Mouse (Mus musculus) MEL (cell line): Measurements from ENCODE around the gene Mtg2. TPM values are rescaled to one million over a fixed set of nuclear protein-coding genes. Genes with fewer than 3 reads are reported as not detected.
A peak's percentile ranks its signal among the peaks of the same experiment; 100 is the strongest.

Experiments used
- DNase-seq: peaks from one replicate; pipeline ENCODE4 v3.0.0; 2011; ENCODE audit warnings: low read depth, low spot score
- H3K27ac ChIP-seq: 2 replicates; pipeline ENCODE4 v1.5.1; 2012; ENCODE audit warnings: low read depth, mild to moderate bottlenecking, control low read depth, low read length, moderate library complexity; ENCODE audit not compliant: control insufficient read depth
- H3K27me3 ChIP-seq, 2 experiments: fragments of 150-350 bp in 1 of 2; sonication (generic) in 1 of 2; 2 replicates each; pipeline ENCODE4 v1.6.1; 2012; ENCODE audit warnings: low read length in 2 of 2, mild to moderate bottlenecking in 2 of 2, improper control_type of control experiment in 1 of 2, moderate library complexity in 1 of 2; ENCODE audit not compliant: insufficient read depth in 2 of 2, control insufficient read depth in 1 of 2
- H3K36me3 ChIP-seq, 2 experiments: 2 replicates each; pipeline ENCODE4 v1.6.1; 2012 to 2014; ENCODE audit warnings: low read length in 2 of 2, improper control_type of control experiment in 1 of 2, inconsistent platforms in 1 of 2, mild to moderate bottlenecking in 1 of 2; ENCODE audit not compliant: insufficient read depth in 2 of 2, control insufficient read depth in 1 of 2
- H3K4me1 ChIP-seq, 2 experiments: fragments of 150-350 bp in 1 of 2; sonication (generic) in 1 of 2; 2 replicates each; pipeline ENCODE4 v1.6.1; 2012; ENCODE audit warnings: low read length in 2 of 2, improper control_type of control experiment in 1 of 2, mild to moderate bottlenecking in 1 of 2; ENCODE audit not compliant: insufficient read depth in 2 of 2, control insufficient read depth in 1 of 2
- H3K4me3 ChIP-seq, 2 experiments: fragments of 150-350 bp in 1 of 2; sonication (generic) in 1 of 2; 2 replicates each; pipeline ENCODE4 v1.5.1; 2012; ENCODE audit warnings: low read depth in 2 of 2, low read length in 2 of 2, mild to moderate bottlenecking in 2 of 2, moderate library complexity in 2 of 2, control low read depth in 1 of 2, improper control_type of control experiment in 1 of 2; ENCODE audit not compliant: control insufficient read depth in 1 of 2, insufficient read depth in 1 of 2
- H3K79me2 ChIP-seq: 2 replicates; pipeline ENCODE4 v1.6.1; 2012; ENCODE audit warnings: mild to moderate bottlenecking, low read length, moderate library complexity; ENCODE audit not compliant: control insufficient read depth, poor library complexity, insufficient read depth
- H3K9ac ChIP-seq: 2 replicates; pipeline ENCODE4 v1.6.1; 2012; ENCODE audit warnings: low read depth, mild to moderate bottlenecking, control low read depth, low read length, moderate library complexity; ENCODE audit not compliant: control insufficient read depth, poor library complexity, severe bottlenecking
- H3K9me3 ChIP-seq: fragments of 150-350 bp; sonication (generic); replicated peaks from 2 replicates; pipeline ENCODE4 v1.6.1; 2012; ENCODE audit warnings: mild to moderate bottlenecking, low read length, improper control_type of control experiment, moderate library complexity; ENCODE audit not compliant: insufficient read depth
- CHD1 ChIP-seq: IDR thresholded peaks from 2 replicates; pipeline ENCODE4 v1.6.1; 2012; ENCODE audit warnings: low read depth, mild to moderate bottlenecking, inconsistent platforms, low read length, improper control_type of control experiment
- CHD2 ChIP-seq: IDR thresholded peaks from 2 replicates; pipeline ENCODE4 v1.6.1; 2011; ENCODE audit warnings: low read length, improper control_type of control experiment
- CTCF ChIP-seq, 3 experiments: IDR thresholded peaks in 2 of 3; conservative IDR thresholded peaks in 1 of 3; 2 replicates each; pipeline ENCODE4 v1.5.1; 2011 to 2012; ENCODE audit warnings: low read length in 3 of 3, low read depth in 2 of 3, mild to moderate bottlenecking in 2 of 3, improper control_type of control experiment in 1 of 3, inconsistent platforms in 1 of 3, mixed read lengths in 1 of 3, moderate library complexity in 1 of 3; ENCODE audit not compliant: control insufficient read depth in 1 of 3, insufficient read depth in 1 of 3, poor library complexity in 1 of 3, severe bottlenecking in 1 of 3
- E2F4 ChIP-seq: IDR thresholded peaks from 2 replicates; pipeline ENCODE4 v1.6.1; 2011; ENCODE audit warnings: low read depth, low read length, improper control_type of control experiment, borderline replicate concordance
- EP300 ChIP-seq, 2 experiments: IDR thresholded peaks; 2 replicates each; pipeline ENCODE4 v1.6.1; 2011; ENCODE audit warnings: improper control_type of control experiment in 2 of 2, low read length in 2 of 2, low read depth in 1 of 2, mild to moderate bottlenecking in 1 of 2
- ETS1 ChIP-seq: IDR thresholded peaks from 2 replicates; pipeline ENCODE4 v1.6.1; 2012; ENCODE audit warnings: low read depth, mild to moderate bottlenecking, inconsistent platforms, low read length, improper control_type of control experiment, moderate library complexity
- HCFC1 ChIP-seq: IDR thresholded peaks from 2 replicates; pipeline ENCODE4 v1.6.1; 2012; ENCODE audit warnings: low read depth, mild to moderate bottlenecking, inconsistent platforms, low read length, improper control_type of control experiment, moderate library complexity
- JUND ChIP-seq: IDR thresholded peaks from 2 replicates; pipeline ENCODE4 v1.6.1; 2011; ENCODE audit warnings: low read depth, mild to moderate bottlenecking, improper control_type of control experiment, low read length
- MAX ChIP-seq: IDR thresholded peaks from 2 replicates; pipeline ENCODE4 v1.6.1; 2011; ENCODE audit warnings: low read length, improper control_type of control experiment
- MAZ ChIP-seq: IDR thresholded peaks from 2 replicates; pipeline ENCODE4 v1.6.1; 2012; ENCODE audit warnings: low read depth, mild to moderate bottlenecking, inconsistent platforms, low read length, improper control_type of control experiment
- MEF2A ChIP-seq: IDR thresholded peaks from 2 replicates; pipeline ENCODE4 v1.6.1; 2014; ENCODE audit warnings: low read depth, mild to moderate bottlenecking, inconsistent platforms, low read length, improper control_type of control experiment; ENCODE audit not compliant: poor library complexity, insufficient replicate concordance, severe bottlenecking; ENCODE audit errors: extremely low read depth
- MYC ChIP-seq: IDR thresholded peaks from 2 replicates; pipeline ENCODE4 v1.6.1; 2011; ENCODE audit warnings: low read depth, mild to moderate bottlenecking, low read length, improper control_type of control experiment, moderate library complexity
- NELFE ChIP-seq: IDR thresholded peaks from 2 replicates; pipeline ENCODE4 v1.6.1; 2011; ENCODE audit warnings: low read depth, low read length, improper control_type of control experiment
- NRF1 ChIP-seq: IDR thresholded peaks from 2 replicates; pipeline ENCODE4 v1.6.1; 2014; ENCODE audit warnings: low read depth, mild to moderate bottlenecking, inconsistent platforms, low read length, improper control_type of control experiment, moderate library complexity; ENCODE audit not compliant: poor library complexity, insufficient read depth, severe bottlenecking
- POLR2AphosphoS2 ChIP-seq: IDR thresholded peaks from 2 replicates; pipeline ENCODE4 v1.6.1; 2011; ENCODE audit warnings: low read length, improper control_type of control experiment
- RAD21 ChIP-seq: IDR thresholded peaks from 2 replicates; pipeline ENCODE4 v1.6.1; 2011; ENCODE audit warnings: mild to moderate bottlenecking, low read depth, low read length, improper control_type of control experiment
- SIN3A ChIP-seq: IDR thresholded peaks from 2 replicates; pipeline ENCODE4 v1.6.1; 2012; ENCODE audit warnings: low read length, improper control_type of control experiment, inconsistent platforms
- SMC3 ChIP-seq: IDR thresholded peaks from 2 replicates; pipeline ENCODE4 v1.6.1; 2011; ENCODE audit warnings: low read depth, low read length, improper control_type of control experiment
- TAL1 ChIP-seq: IDR thresholded peaks from 2 replicates; pipeline ENCODE4 v1.6.1; 2012; ENCODE audit warnings: mild to moderate bottlenecking, inconsistent platforms, low read length, moderate library complexity, mixed read lengths
- TBP ChIP-seq: IDR thresholded peaks from 2 replicates; pipeline ENCODE4 v1.8.0; 2011; ENCODE audit warnings: low read depth, low read length, improper control_type of control experiment
- UBTF ChIP-seq: IDR thresholded peaks from 2 replicates; pipeline ENCODE4 v1.6.1; 2012; ENCODE audit warnings: low read depth, mild to moderate bottlenecking, inconsistent platforms, low read length, improper control_type of control experiment, moderate library complexity, borderline replicate concordance; ENCODE audit not compliant: insufficient read depth
- USF1 ChIP-seq: IDR thresholded peaks from 2 replicates; pipeline ENCODE4 v1.6.1; 2014; ENCODE audit warnings: low read depth, mild to moderate bottlenecking, inconsistent platforms, low read length, improper control_type of control experiment, moderate library complexity
- USF2 ChIP-seq, 2 experiments: IDR thresholded peaks; 2 replicates each; pipeline ENCODE4 v1.6.1; 2011 to 2012; ENCODE audit warnings: improper control_type of control experiment in 2 of 2, low read length in 2 of 2, borderline replicate concordance in 1 of 2, inconsistent platforms in 1 of 2, low read depth in 1 of 2, mild to moderate bottlenecking in 1 of 2; ENCODE audit not compliant: insufficient read depth in 1 of 2
- ZMIZ1 ChIP-seq: IDR thresholded peaks from 2 replicates; pipeline ENCODE4 v1.6.1; 2012; ENCODE audit warnings: low read depth, mild to moderate bottlenecking, inconsistent platforms, low read length, improper control_type of control experiment, moderate library complexity
- polyA plus RNA-seq, 2 experiments: library from polyadenylated mRNA; stranded (reverse) in 1 of 2; unstranded in 1 of 2; fragments of >175 nt in 1 of 2; fragments of >200 nt in 1 of 2; gene quantifications; 2 replicates each; pipeline versions ENCODE4 v1.2.1 to v1.2.4; 2012; ENCODE audit warnings: low replicate concordance in 2 of 2, low read depth in 1 of 2; ENCODE audit not compliant: insufficient read length in 2 of 2, insufficient read depth in 1 of 2, missing spikeins in 1 of 2
- total RNA-seq: library from RNA; depleted of rRNA; stranded (reverse); fragments of 300-350 nt; gene quantifications from 2 replicates; pipeline ENCODE4 v1.2.3, GENCODE M21; 2012

The Mtg2 gene
- total and polyA plus RNA-seq, 3 experiments: 30.9 to 35.2 TPM; not detected in 1

GRCm38 (mm10) chr2:180051986-180052733 is 18.2 kb upstream of the Mtg2 start:
- Histone ChIP-seq H3K79me2 (peaks cover 3% of the 10 kb centered on the region; the same call in 1 of the 2 replicates), H3K9me3 (no peaks in the 10 kb centered on the region), H3K27ac (no peak overlapping the region), H3K9ac (no peak overlapping the region), H3K4me3 (no peak overlapping the region), H3K27me3 (no peaks in the 10 kb centered on the region), H3K36me3 (no peaks in the 10 kb centered on the region; a peak in 1 of 4 replicates), H3K4me1 (no peaks in the 10 kb centered on the region)
- peak; percentile 24 for TF ChIP-seq RAD21
- TF ChIP-seq MYC: no peak
- TF ChIP-seq MAX: no peak
- TF ChIP-seq CTCF (IDR thresholded peaks at IDR 0.05 in 2 of 3, conservative IDR thresholded peaks at IDR 0.05 in 1 of 3; ENCODE audit: control insufficient read depth in 1 of 3, insufficient read depth in 1 of 3, low read depth in 2 of 3, low read length in 3 of 3, poor library complexity in 1 of 3, severe bottlenecking in 1 of 3): peak; percentile 49 to 63 (median 54); a peak in 5 of 6 replicates
- peak; percentile 31; the same call in 1 of the 2 replicates for TF ChIP-seq SMC3
- peak; percentile 50 for DNase-seq

- H3K27ac ChIP-seq: no peak overlapping the region
- no peak for TF ChIP-seq MAZ
- TF ChIP-seq MEF2A: no peak
- TF ChIP-seq TAL1: no peak
- no peak for TF ChIP-seq E2F4
- TF ChIP-seq POLR2AphosphoS2: no peak
- no peak for TF ChIP-seq MYC
- no peak for TF ChIP-seq ZMIZ1
- TF ChIP-seq UBTF: no peak
- TF ChIP-seq HCFC1: no peak
- TF ChIP-seq CHD1: no peak
- TF ChIP-seq NRF1: no peak
- no peak for TF ChIP-seq USF1
- TF ChIP-seq ETS1: no peak
- no peak for TF ChIP-seq USF2 (IDR thresholded peaks at IDR 0.05; ENCODE audit: borderline replicate concordance in 1 of 2, insufficient read depth in 1 of 2, low read depth in 1 of 2, low read length in 2 of 2)
- TF ChIP-seq TBP: no peak
- TF ChIP-seq CHD2: no peak
- no peak for TF ChIP-seq NELFE
- no peak for TF ChIP-seq SIN3A
- TF ChIP-seq JUND: no peak
- TF ChIP-seq EP300 (IDR thresholded peaks at IDR 0.05; ENCODE audit: low read depth in 1 of 2, low read length in 2 of 2): no peak
- TF ChIP-seq, all 39 proteins: peak for 0
- Histone ChIP-seq H3K79me2 (peaks cover 3% of the 10 kb centered on the region; the same call in 1 of the 2 replicates), H3K4me1 (no peaks in the 10 kb centered on the region), H3K9me3 (no peaks in the 10 kb centered on the region), H3K36me3 (no peaks in the 10 kb centered on the region; a peak in 1 of 4 replicates), H3K9ac (no peak overlapping the region), H3K4me3 (no peak overlapping the region), H3K27me3 (no peaks in the 10 kb centered on the region)
- DNase-seq: no peak
Observed at GRCm38 (mm10) chr2:180053001-180053400, 17.4 kb upstream of the Mtg2 start.
